Mouse (Mus musculus): ENCODE data around the gene Tox3. TPM values are rescaled to one million over a fixed set of nuclear protein-coding genes. Genes with fewer than 3 reads are reported as not detected.

The Tox3 gene
- 3.4 and 4.3 TPM in 2 replicates for polyA plus RNA-seq (2016; fragmentation: Nextera tagmentation; extraction: Ambion mirVana)

- Histone ChIP-seq H3K27me3 (ENCODE audit: insufficient read depth, poor library complexity, severe bottlenecking) (peaks cover 24% of the 10 kb centered on the region), H3K9me3 (no peaks in the 10 kb centered on the region), H3K4me3 (peak within 1 kb of the TSS; percentile 80), H3K27ac (peak within 1 kb of the TSS; percentile 92), H3K4me1 (peaks cover 12% of the 10 kb centered on the region), H3K36me3 (no peaks in the 10 kb centered on the region)
- DNase-seq (ENCODE audit: low spot score): no peak
- 3% methylated on average over 73 of the region's 89 CpGs for WGBS
Observed at GRCm38 (mm10) chr8:90348178-90348925, at the start of gene Tox3. Gene Tox3, minus strand, starts transcription at chr8:90348343.

DNA sequence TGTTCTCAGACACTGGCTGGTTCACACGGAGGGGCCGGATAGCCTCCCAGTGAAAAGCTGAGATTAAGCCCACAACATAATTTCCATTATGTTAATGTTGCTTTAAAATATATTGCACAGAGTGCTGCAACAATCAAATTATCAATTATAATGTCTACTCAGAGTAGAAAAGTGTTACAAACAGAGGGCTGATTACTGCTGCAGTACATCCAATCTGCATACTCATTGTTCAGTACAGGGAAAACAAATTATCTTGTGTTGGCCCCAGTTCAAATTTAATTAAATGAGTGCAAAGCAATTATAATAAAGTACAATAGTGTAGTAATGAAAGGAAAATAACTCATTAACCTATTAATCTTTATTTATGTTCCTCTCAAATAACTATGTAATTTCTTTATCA, 44.5 kb upstream of the Tox3 start:
- WGBS: 87% methylated on average over 2 of the region's 2 CpGs
- no peak overlapping the region for H3K4me3 ChIP-seq
- no peak for DNase-seq (ENCODE audit: low spot score)

GRCm38 (mm10) chr8:90391483-90392074, 43.4 kb upstream of the Tox3 start:
- DNase-seq (ENCODE audit: low spot score): no peak
- Histone ChIP-seq H3K27me3 (ENCODE audit: insufficient read depth, poor library complexity, severe bottlenecking) (no peaks in the 10 kb centered on the region), H3K4me1 (no peaks in the 10 kb centered on the region), H3K36me3 (no peaks in the 10 kb centered on the region), H3K4me3 (no peak overlapping the region), H3K27ac (no peak overlapping the region), H3K9me3 (no peaks in the 10 kb centered on the region)
- 74% methylated on average over 3 of the region's 3 CpGs for WGBS

More for the DNA sequence above, 44.5 kb upstream of the Tox3 start:
- H3K27me3 ChIP-seq (ENCODE audit: insufficient read depth, poor library complexity, severe bottlenecking): no peaks in the 10 kb centered on the region
- H3K27ac ChIP-seq: no peak overlapping the region
- H3K4me1 ChIP-seq: no peaks in the 10 kb centered on the region
- no peaks in the 10 kb centered on the region for H3K9me3 ChIP-seq
- no peaks in the 10 kb centered on the region for H3K36me3 ChIP-seq

- Histone ChIP-seq H3K4me1 (no peaks in the 10 kb centered on the region), H3K4me3 (no peak overlapping the region), H3K36me3 (no peaks in the 10 kb centered on the region), H3K27me3 (ENCODE audit: insufficient read depth, poor library complexity, severe bottlenecking) (no peaks in the 10 kb centered on the region), H3K9me3 (no peaks in the 10 kb centered on the region), H3K27ac (no peak overlapping the region)
- 81% methylated on average over 1 of the region's 1 CpGs for WGBS
- no peak for DNase-seq (ENCODE audit: low spot score)
Observed at GRCm38 (mm10) chr8:90390827-90391226, 42.7 kb upstream of the Tox3 start.

- no peak for DNase-seq (ENCODE audit: low spot score)
- H3K36me3 ChIP-seq: no peaks in the 10 kb centered on the region
- H3K4me3 ChIP-seq: no peak overlapping the region
- H3K27me3 ChIP-seq (ENCODE audit: insufficient read depth, poor library complexity, severe bottlenecking): no peaks in the 10 kb centered on the region
- H3K27ac ChIP-seq: no peak overlapping the region
- H3K4me1 ChIP-seq: no peaks in the 10 kb centered on the region
- H3K9me3 ChIP-seq: no peaks in the 10 kb centered on the region
- 94% methylated on average over 6 of the region's 6 CpGs for WGBS
Observed at GRCm38 (mm10) chr8:90379064-90379463, 30.9 kb upstream of the Tox3 start.

GRCm38 (mm10) chr8:90378036-90378435, 29.9 kb upstream of the Tox3 start:
- H3K27me3 ChIP-seq (ENCODE audit: insufficient read depth, poor library complexity, severe bottlenecking): no peaks in the 10 kb centered on the region
- DNase-seq (ENCODE audit: low spot score): no peak
- H3K4me1 ChIP-seq: no peaks in the 10 kb centered on the region
- WGBS: 83% methylated on average over 3 of the region's 3 CpGs
- H3K27ac ChIP-seq: no peak overlapping the region
- H3K36me3 ChIP-seq: no peaks in the 10 kb centered on the region
- H3K4me3 ChIP-seq: no peak overlapping the region
- H3K9me3 ChIP-seq: no peaks in the 10 kb centered on the region

DNA sequence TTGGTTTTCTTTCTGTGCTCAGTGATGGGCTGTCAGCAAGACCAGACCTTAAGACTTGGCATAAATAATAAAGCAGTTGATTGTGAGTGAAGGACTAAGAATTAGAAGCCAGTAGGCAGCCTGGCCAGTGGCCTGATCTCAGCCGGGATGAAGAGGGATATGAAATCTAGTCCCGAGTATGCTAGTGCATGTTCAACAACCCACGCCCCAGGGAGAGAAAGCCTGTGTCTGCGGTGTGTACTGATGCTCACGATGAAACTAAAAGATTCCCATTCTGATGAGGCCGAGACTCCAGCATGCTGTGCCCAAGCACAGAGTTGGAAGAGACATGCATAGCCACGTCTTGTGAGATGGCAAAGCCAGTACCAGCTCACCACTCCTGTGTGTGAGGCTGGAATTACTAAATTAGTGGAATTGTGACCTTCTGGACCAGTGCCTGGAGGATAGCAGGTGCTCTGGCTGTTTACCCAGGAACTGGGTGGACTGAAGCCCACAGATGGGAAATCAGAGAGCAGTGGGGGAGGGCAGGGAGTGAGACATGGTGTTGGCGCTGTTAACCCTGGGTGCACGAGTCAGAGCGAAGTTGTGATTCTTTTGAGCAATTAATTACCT, 23.6 kb upstream of the Tox3 start:
- 81% methylated on average over 10 of the region's 10 CpGs for WGBS
- no peak for DNase-seq (ENCODE audit: low spot score)
- Histone ChIP-seq H3K27ac (no peak overlapping the region), H3K27me3 (ENCODE audit: insufficient read depth, poor library complexity, severe bottlenecking) (no peaks in the 10 kb centered on the region), H3K9me3 (no peaks in the 10 kb centered on the region), H3K4me3 (no peak overlapping the region), H3K4me1 (no peaks in the 10 kb centered on the region), H3K36me3 (no peaks in the 10 kb centered on the region)

DNA sequence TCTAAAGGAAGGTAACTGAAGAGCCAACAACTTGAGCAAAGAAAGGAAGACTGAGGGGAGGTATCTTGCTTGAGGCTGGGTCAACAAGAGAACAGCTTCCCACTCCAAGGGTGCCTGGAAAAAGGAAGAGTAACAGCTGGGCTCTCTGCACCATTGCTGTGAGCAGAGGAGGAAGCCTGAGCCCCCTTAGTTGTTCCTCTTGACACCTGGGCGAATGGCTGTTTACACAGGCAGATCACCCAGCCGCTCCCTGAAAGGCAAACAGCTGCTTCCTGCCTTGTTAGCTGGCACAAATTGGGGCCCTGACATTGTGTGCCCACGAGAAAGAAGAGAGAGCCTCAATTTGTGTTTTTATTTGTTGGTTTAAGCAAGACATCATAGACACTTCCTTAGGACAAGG, 21.7 kb upstream of the Tox3 start:
- Histone ChIP-seq H3K27ac (no peak overlapping the region), H3K4me1 (no peaks in the 10 kb centered on the region), H3K27me3 (ENCODE audit: insufficient read depth, poor library complexity, severe bottlenecking) (no peaks in the 10 kb centered on the region), H3K4me3 (no peak overlapping the region), H3K9me3 (no peaks in the 10 kb centered on the region), H3K36me3 (no peaks in the 10 kb centered on the region)
- WGBS: 38% methylated on average over 3 of the region's 3 CpGs
- no peak for DNase-seq (ENCODE audit: low spot score)

DNA sequence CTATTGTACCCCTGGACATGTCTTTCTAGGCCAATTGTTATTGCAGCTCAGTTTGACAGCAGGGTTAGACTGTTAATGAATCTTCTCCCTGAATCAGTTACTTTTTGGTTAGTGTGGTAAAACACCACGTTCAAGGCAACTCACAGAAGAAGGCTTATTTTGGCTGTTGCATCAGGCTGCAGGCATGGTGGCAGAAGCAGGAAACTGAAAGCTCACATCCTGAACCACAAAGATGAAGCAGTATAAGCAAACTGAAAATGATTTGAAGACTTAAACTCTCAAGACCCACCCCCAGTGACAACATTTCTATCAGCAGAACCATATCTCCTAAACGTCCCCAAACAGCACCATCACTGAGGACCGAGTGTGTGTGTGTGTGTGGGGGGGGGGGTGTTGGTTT, 8.6 kb upstream of the Tox3 start:
- no peaks in the 10 kb centered on the region for H3K4me1 ChIP-seq
- WGBS: 60% methylated on average over 3 of the region's 3 CpGs
- H3K9me3 ChIP-seq: no peaks in the 10 kb centered on the region
- H3K4me3 ChIP-seq: no peak overlapping the region
- DNase-seq (ENCODE audit: low spot score): no peak
- H3K27ac ChIP-seq: no peak overlapping the region
- H3K27me3 ChIP-seq (ENCODE audit: insufficient read depth, poor library complexity, severe bottlenecking): 0 out of 2 replicates have a peak, but pooled peaks cover 4% of the 10 kb centered on the region
- H3K36me3 ChIP-seq: no peaks in the 10 kb centered on the region

GRCm38 (mm10) chr8:90354782-90355181, 6.6 kb upstream of the Tox3 start:
- 85% methylated on average over 3 of the region's 3 CpGs for WGBS
- no peak for DNase-seq (ENCODE audit: low spot score)
- peaks cover 4% of the 10 kb centered on the region; the same call in 1 of the 2 replicates for H3K27me3 ChIP-seq (ENCODE audit: insufficient read depth, poor library complexity, severe bottlenecking)
- H3K4me3 ChIP-seq: no peak overlapping the region
- no peaks in the 10 kb centered on the region for H3K9me3 ChIP-seq
- no peak overlapping the region for H3K27ac ChIP-seq
- H3K4me1 ChIP-seq: no peaks in the 10 kb centered on the region; the same call in 1 of the 2 replicates
- H3K36me3 ChIP-seq: no peaks in the 10 kb centered on the region

GRCm38 (mm10) chr8:90353960-90354540, 5.9 kb upstream of the Tox3 start:
- no peaks in the 10 kb centered on the region; the same call in 1 of the 2 replicates for H3K4me1 ChIP-seq
- no peak overlapping the region for H3K27ac ChIP-seq
- H3K36me3 ChIP-seq: no peaks in the 10 kb centered on the region
- H3K27me3 ChIP-seq (ENCODE audit: insufficient read depth, poor library complexity, severe bottlenecking): peaks cover 4% of the 10 kb centered on the region
- H3K4me3 ChIP-seq: no peak overlapping the region
- H3K9me3 ChIP-seq: no peaks in the 10 kb centered on the region
- 80% methylated on average over 16 of the region's 16 CpGs for WGBS
- no peak for DNase-seq (ENCODE audit: low spot score)

DNA sequence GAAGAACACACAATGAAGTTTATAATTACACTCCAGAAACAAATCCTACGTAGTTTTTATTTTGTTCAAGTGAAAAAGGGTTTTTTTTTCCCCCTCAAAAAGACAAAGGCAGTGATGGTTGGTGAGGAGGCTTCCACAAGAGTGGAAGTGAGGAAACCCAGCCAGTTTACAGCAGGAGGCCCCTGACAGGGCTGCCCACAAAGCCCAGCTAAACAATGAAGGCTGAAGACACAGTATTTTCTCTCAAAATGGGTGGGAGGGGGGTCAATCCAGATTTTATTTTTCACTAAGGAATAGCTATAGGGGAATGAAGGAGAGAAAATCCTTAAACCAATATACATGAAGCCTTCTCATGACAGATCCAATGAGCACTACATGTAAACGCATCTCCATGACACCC, 5.4 kb upstream of the Tox3 start:
- Histone ChIP-seq H3K27ac (no peak overlapping the region), H3K4me1 (peaks cover 2% of the 10 kb centered on the region), H3K4me3 (no peak overlapping the region), H3K27me3 (ENCODE audit: insufficient read depth, poor library complexity, severe bottlenecking) (peaks cover 9% of the 10 kb centered on the region), H3K9me3 (no peaks in the 10 kb centered on the region), H3K36me3 (no peaks in the 10 kb centered on the region)
- WGBS: 64% methylated on average over 2 of the region's 2 CpGs
- no peak for DNase-seq (ENCODE audit: low spot score)

- WGBS: 77% methylated on average over 2 of the region's 2 CpGs
- no peak for DNase-seq (ENCODE audit: low spot score)
- no peaks in the 10 kb centered on the region for H3K9me3 ChIP-seq
- peaks cover 12% of the 10 kb centered on the region for H3K27me3 ChIP-seq (ENCODE audit: insufficient read depth, poor library complexity, severe bottlenecking)
- H3K4me1 ChIP-seq: peaks cover 4% of the 10 kb centered on the region
- no peak overlapping the region for H3K27ac ChIP-seq
- H3K36me3 ChIP-seq: no peaks in the 10 kb centered on the region
- H3K4me3 ChIP-seq: no peak overlapping the region
Observed at GRCm38 (mm10) chr8:90352991-90353390, 4.8 kb upstream of the Tox3 start.

All from heart, embryonic 10.5 days (tissue).